Mouse (Mus musculus): ENCODE results near the gene Dok5.

DNA sequence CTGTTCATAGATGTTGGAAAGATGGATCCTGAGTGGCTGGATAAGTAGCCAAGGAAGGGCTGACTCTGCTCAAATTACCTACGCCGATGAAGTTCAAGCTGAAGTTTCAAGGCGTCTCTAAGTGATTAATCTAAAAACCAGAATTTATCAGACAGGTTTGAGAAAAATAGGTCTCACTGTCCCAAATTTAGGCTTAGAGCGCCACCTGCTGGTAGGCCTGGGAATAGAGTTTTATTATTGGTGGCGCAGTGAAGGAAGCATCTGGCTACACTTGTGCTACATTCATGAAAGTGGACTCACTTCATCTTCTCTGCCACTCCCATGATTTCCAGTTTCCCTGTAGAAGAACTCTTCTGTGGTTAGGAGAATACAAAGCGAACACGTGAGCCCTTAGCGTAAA, 141.8 kb downstream of the Dok5 start:
- peak; percentile 92 for TF ChIP-seq CTCF (conservative IDR thresholded peaks at IDR 0.05; ENCODE audit: low read length)
- TF ChIP-seq NANOG (IDR thresholded peaks at IDR 0.05; ENCODE audit: borderline replicate concordance, low read length), result no peak
- no peak for TF ChIP-seq POU5F1 (IDR thresholded peaks at IDR 0.05; ENCODE audit: borderline replicate concordance, low read length)
